Mouse (Mus musculus) stomach, postnatal 0 days (tissue): ENCODE data around the gene Foxred1. TPM values are rescaled to one million over a fixed set of nuclear protein-coding genes. Genes with fewer than 3 reads are reported as not detected.

Experiments used
- ATAC-seq: fragments of 200-750 bp; cut with Nextera tagmentation; 2 replicates; pipeline ENCODE4 v1.8.0; 2017; ENCODE audit not compliant: low FRiP score, low TSS enrichment
- DNase-seq: peaks from one replicate; pipeline ENCODE4 v3.0.0-alpha.2; 2016; ENCODE audit warnings: low spot score
- H3K27ac ChIP-seq: fragments of 300-500 bp; sonication (generic); replicated peaks from 2 replicates; pipeline ENCODE4 v1.5.1; 2014; ENCODE audit warnings: mild to moderate bottlenecking, control low read depth
- H3K27me3 ChIP-seq: fragments of 300-500 bp; sonication (generic); 2 replicates; pipeline ENCODE4 v1.6.1; 2014; ENCODE audit warnings: low read length; ENCODE audit not compliant: control insufficient read depth, insufficient read depth
- H3K36me3 ChIP-seq: fragments of 300-500 bp; sonication (generic); 2 replicates; pipeline ENCODE4 v1.6.1; 2014; ENCODE audit warnings: low read length, mixed read lengths; ENCODE audit not compliant: control insufficient read depth, insufficient read depth
- H3K4me1 ChIP-seq: fragments of 300-500 bp; sonication (generic); replicated peaks from 2 replicates; pipeline ENCODE4 v1.6.1; 2014; ENCODE audit warnings: antibody characterized with exemption; ENCODE audit not compliant: control insufficient read depth, insufficient read depth
- H3K4me2 ChIP-seq: fragments of 300-500 bp; sonication (generic); replicated peaks from 2 replicates; pipeline ENCODE4 v1.6.1; 2014; ENCODE audit warnings: low read depth, mild to moderate bottlenecking, control low read depth, moderate library complexity
- H3K4me3 ChIP-seq: fragments of 300-500 bp; sonication (generic); 2 replicates; pipeline ENCODE4 v1.5.1; 2014; ENCODE audit warnings: low read depth, low read length, control low read depth
- H3K9ac ChIP-seq: fragments of 300-500 bp; sonication (generic); 2 replicates; pipeline ENCODE4 v1.6.1; 2014; ENCODE audit warnings: mild to moderate bottlenecking, low read length, control low read depth, mixed read lengths
- H3K9me3 ChIP-seq: fragments of 300-500 bp; sonication (generic); 2 replicates; pipeline ENCODE4 v1.6.1; 2016; ENCODE audit warnings: low read length; ENCODE audit not compliant: control insufficient read depth
- CTCF ChIP-seq: IDR thresholded peaks from 2 replicates; pipeline ENCODE4 v1.5.1; 2016; ENCODE audit warnings: antibody characterized with exemption, low read depth, mild to moderate bottlenecking, moderate library complexity
- EP300 ChIP-seq: optimal IDR thresholded peaks from 2 replicates; pipeline ENCODE3; 2016; ENCODE audit warnings: antibody characterized with exemption
- WGBS: fragments of 180-500 bp; shearing (Covaris S2); extraction: QIAGEN DNeasy Blood & Tissue Kit; methylation state at CpG from one replicate; pipeline ENCODE4 v1.1.7; 2014; 5-methylcytosine and 5-hydroxymethylcytosine counted together
- polyA plus RNA-seq: library from polyadenylated mRNA; unstranded; fragments of >200 nt; fragmentation: Nextera tagmentation; extraction: Ambion mirVana; gene quantifications from 2 replicates; pipeline ENCODE4 v1.2.1, GENCODE M21; 2015

Gene Foxred1
- polyA plus RNA-seq, 1 experiment from 2014 or later: 29.9 TPM

- peak overlapping the region; percentile 53; the same call in 1 of the 2 replicates for H3K27ac ChIP-seq
- H3K4me2 ChIP-seq: peak overlapping the region; percentile 85; the same call in 1 of the 2 replicates
- H3K9ac ChIP-seq: no peak overlapping the region
- H3K9me3 ChIP-seq: no peaks in the 10 kb centered on the region
- no peaks in the 10 kb centered on the region for H3K4me1 ChIP-seq
- ATAC-seq: no peak
- no peaks in the 10 kb centered on the region for H3K36me3 ChIP-seq
- DNase-seq: no peak
- TF ChIP-seq EP300 (no peak), CTCF (no peak)
- 85% methylated on average over 10 of the region's 10 CpGs for WGBS
- no peak overlapping the region for H3K4me3 ChIP-seq
- no peaks in the 10 kb centered on the region for H3K27me3 ChIP-seq
Measured at GRCm38 (mm10) chr9:35198351-35198750, 12.5 kb downstream of the Foxred1 start.

DNA sequence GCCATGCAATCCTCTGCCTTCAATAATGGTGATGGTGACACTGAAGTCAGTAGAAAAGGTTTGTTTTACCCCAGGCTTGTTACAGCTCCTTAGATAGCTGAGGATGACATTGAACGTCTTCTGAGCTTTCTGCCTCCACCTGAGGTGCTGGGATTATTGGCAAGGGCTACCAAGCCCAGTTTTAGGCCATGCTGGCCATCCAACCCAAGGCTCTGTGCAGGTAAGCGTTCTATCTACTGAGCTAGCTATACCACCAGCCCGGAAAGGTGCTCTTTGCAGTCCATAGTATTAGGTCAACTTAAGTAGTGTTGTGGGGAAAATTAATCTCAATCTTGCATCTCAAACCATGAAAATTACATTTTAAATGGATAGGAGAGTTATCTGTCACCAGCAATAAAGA is 13.2 kb downstream of the Foxred1 start:
- H3K9me3 ChIP-seq: no peaks in the 10 kb centered on the region
- DNase-seq (no peak), ATAC-seq (no peak)
- H3K4me1 ChIP-seq: no peaks in the 10 kb centered on the region
- no peak overlapping the region for H3K27ac ChIP-seq
- TF ChIP-seq EP300 (no peak), CTCF (no peak)
- H3K4me2 ChIP-seq: no peak overlapping the region
- 94% methylated on average over 3 of the region's 3 CpGs for WGBS
- no peaks in the 10 kb centered on the region for H3K36me3 ChIP-seq
- H3K27me3 ChIP-seq: no peaks in the 10 kb centered on the region
- no peak overlapping the region for H3K9ac ChIP-seq
- H3K4me3 ChIP-seq: no peak overlapping the region

DNA sequence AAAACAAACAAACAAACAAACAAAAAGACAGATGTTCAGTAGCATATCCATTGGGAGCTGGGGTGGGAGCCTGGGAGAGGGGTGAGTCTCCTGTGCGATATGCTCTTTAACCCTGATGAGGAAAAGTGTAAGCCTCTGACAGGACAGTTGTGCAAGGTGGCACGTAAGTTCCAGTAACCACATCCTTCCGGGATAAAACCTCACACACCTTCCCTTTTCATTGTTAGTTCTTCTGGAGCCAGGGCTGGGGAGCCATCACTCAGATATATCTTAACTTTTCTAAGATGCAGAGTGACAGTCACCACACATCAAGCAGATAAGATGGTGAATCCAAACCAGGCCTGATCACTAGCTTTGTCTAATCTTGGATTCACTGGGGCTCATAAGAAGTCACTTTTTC is 16.8 kb downstream of the Foxred1 start:
- no peaks in the 10 kb centered on the region for H3K4me1 ChIP-seq
- TF ChIP-seq EP300 (no peak), CTCF (no peak)
- no peak for DNase-seq
- H3K4me3 ChIP-seq: no peak overlapping the region
- ATAC-seq: no peak
- no peak overlapping the region for H3K27ac ChIP-seq
- 94% methylated on average over 3 of the region's 3 CpGs for WGBS
- no peaks in the 10 kb centered on the region for H3K9me3 ChIP-seq
- H3K36me3 ChIP-seq: peaks cover 8% of the 10 kb centered on the region
- no peak overlapping the region for H3K9ac ChIP-seq
- no peak overlapping the region for H3K4me2 ChIP-seq
- H3K27me3 ChIP-seq: no peaks in the 10 kb centered on the region

DNA sequence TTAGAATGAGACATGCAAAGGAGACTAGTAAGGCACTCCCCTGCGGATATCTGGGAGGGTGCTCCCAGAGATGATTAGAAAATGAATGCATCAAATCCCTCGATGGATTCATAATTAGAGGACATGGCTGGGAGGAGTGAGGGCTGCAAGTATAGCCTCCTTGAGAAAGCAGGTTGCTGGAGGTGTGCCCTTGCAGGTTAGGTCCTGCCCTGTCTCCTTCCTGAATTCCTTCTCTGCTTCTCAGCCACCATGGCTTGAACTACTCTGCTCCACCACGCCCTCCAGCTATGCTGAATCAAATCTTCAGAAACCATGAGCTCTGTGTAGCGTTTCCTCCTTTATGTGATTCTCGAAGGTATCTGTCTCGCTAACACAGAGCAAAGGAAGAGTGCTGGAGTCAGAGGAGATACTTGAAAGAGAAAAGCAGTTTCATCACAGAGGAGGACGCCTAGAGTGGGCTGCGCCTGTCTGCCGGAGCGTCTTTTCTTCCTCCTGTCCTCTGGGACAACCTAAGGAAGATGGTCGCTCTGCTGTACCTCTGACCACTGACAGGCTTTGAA is 17.8 kb downstream of the Foxred1 start:
- no peak overlapping the region for H3K27ac ChIP-seq
- no peak overlapping the region for H3K9ac ChIP-seq
- no peak overlapping the region for H3K4me2 ChIP-seq
- DNase-seq (no peak), ATAC-seq (peak; percentile 64)
- no peaks in the 10 kb centered on the region for H3K27me3 ChIP-seq
- no peaks in the 10 kb centered on the region for H3K4me1 ChIP-seq
- no peak overlapping the region for H3K4me3 ChIP-seq
- 72% methylated on average over 11 of the region's 11 CpGs for WGBS
- no peak for TF ChIP-seq CTCF
- no peak for TF ChIP-seq EP300
- no peaks in the 10 kb centered on the region for H3K9me3 ChIP-seq
- H3K36me3 ChIP-seq: peaks cover 15% of the 10 kb centered on the region

DNA sequence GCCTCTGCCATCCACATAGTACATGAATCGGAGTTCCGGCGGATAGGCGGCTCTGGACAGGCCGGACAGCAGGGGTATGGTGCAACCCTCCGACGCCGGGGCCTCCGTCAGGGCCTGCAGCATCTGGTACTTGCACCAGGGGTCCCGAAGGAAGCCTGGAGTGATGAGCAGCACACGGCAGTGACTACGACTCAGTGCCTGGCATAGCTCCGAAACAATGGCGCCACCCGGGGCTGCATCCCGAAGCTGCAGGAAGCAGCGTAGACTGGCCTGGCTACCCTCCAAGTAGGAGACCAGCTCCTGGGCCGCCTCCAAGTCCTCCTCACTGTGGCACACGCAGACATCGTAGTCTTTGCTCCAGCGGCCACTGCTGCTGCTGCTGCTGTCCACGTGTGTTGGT is 22.2 kb downstream of the Foxred1 start:
- TF ChIP-seq CTCF (no peak; the same call in 1 of the 2 replicates), EP300 (no peak)
- no peak for ATAC-seq
- H3K27me3 ChIP-seq: no peaks in the 10 kb centered on the region

GRCm38 (mm10) chr9:35187351-35187903 is 23.4 kb downstream of the Foxred1 start:
- no peak for TF ChIP-seq CTCF
- no peak for TF ChIP-seq EP300

More for the DNA sequence above, 22.2 kb downstream of the Foxred1 start:
- WGBS: 76% methylated on average over 22 of the region's 22 CpGs
- H3K36me3 ChIP-seq: peaks cover 17% of the 10 kb centered on the region
- no peaks in the 10 kb centered on the region for H3K9me3 ChIP-seq
- no peaks in the 10 kb centered on the region for H3K4me1 ChIP-seq
- H3K4me3 ChIP-seq: no peak overlapping the region
- DNase-seq: peak; percentile 22
- H3K27ac ChIP-seq: no peak overlapping the region
- no peak overlapping the region for H3K9ac ChIP-seq
- no peak overlapping the region for H3K4me2 ChIP-seq

More at GRCm38 (mm10) chr9:35187351-35187903, 23.4 kb downstream of the Foxred1 start:
- H3K9me3 ChIP-seq: no peaks in the 10 kb centered on the region
- ATAC-seq (no peak), DNase-seq (no peak)
- H3K4me3 ChIP-seq: no peak overlapping the region
- H3K4me1 ChIP-seq: no peaks in the 10 kb centered on the region
- H3K9ac ChIP-seq: no peak overlapping the region
- H3K27ac ChIP-seq: no peak overlapping the region
- no peak overlapping the region for H3K4me2 ChIP-seq
- H3K27me3 ChIP-seq: no peaks in the 10 kb centered on the region
- peaks cover 17% of the 10 kb centered on the region for H3K36me3 ChIP-seq
- WGBS: 81% methylated on average over 10 of the region's 10 CpGs
